Mouse (Mus musculus) cerebellum, adult 11-12 months (tissue): ENCODE results near the gene Gm3417.
"Not testable (repeated sequence)": the region's sequence is repeated elsewhere in the genome, so short reads cannot be mapped to it uniquely, and the experiment has no call there.

Source experiments
- DNase-seq: peaks from one replicate; pipeline ENCODE4 v3.0.0; 2022

Gm3417 gene

GRCm38 (mm10) chr17:14958686-14959327, 19.8 kb downstream of the Gm3417 start:
- DNase-seq, result no peak

GRCm38 (mm10) chr17:14953452-14953851, 25.1 kb downstream of the Gm3417 start:
- DNase-seq, result no peak

- DNase-seq, result no peak
Observed at GRCm38 (mm10) chr17:14949161-14949827, 29.3 kb downstream of the Gm3417 start.

- DNase-seq, result no peak
Observed at GRCm38 (mm10) chr17:14944551-14944950, 34.0 kb downstream of the Gm3417 start.

GRCm38 (mm10) chr17:14943729-14944059, 34.9 kb downstream of the Gm3417 start:
- DNase-seq, result no peak

- DNase-seq, result peak; percentile 97
Observed at GRCm38 (mm10) chr17:14943009-14943728, 35.4 kb downstream of the Gm3417 start, which contains the start of the genes Wdr27 and 1600012H06Rik. TSS of gene Wdr27 (minus strand) at chr17:14943158. TSS of gene 1600012H06Rik (plus strand) at chr17:14943184.

- peak; percentile 42 for DNase-seq
Observed at GRCm38 (mm10) chr17:14942181-14942580, 36.4 kb downstream of the Gm3417 start.

GRCm38 (mm10) chr17:14935841-14936605, 42.6 kb downstream of the Gm3417 start:
- no peak for DNase-seq

GRCm38 (mm10) chr17:14935280-14935679, 43.3 kb downstream of the Gm3417 start:
- not testable (repeated sequence) for DNase-seq

GRCm38 (mm10) chr17:14931469-14931868, 47.1 kb downstream of the Gm3417 start:
- no peak for DNase-seq

GRCm38 (mm10) chr17:14930697-14931096, 47.9 kb downstream of the Gm3417 start:
- DNase-seq, result no peak

- DNase-seq, result no peak
Observed at GRCm38 (mm10) chr17:14928631-14929030, 50.0 kb downstream of the Gm3417 start.

GRCm38 (mm10) chr17:14927644-14928218, 50.9 kb downstream of the Gm3417 start:
- no peak for DNase-seq

- no peak for DNase-seq
Observed at GRCm38 (mm10) chr17:14921582-14921981, 57.0 kb downstream of the Gm3417 start.

GRCm38 (mm10) chr17:14917866-14918265, 60.7 kb downstream of the Gm3417 start:
- no peak for DNase-seq

GRCm38 (mm10) chr17:14914401-14914800, 64.2 kb downstream of the Gm3417 start:
- no peak for DNase-seq
